In genomic region chr13:113856946-113857345, GRCm38 (mm10) we compare ENCODE assay signal across 26 mouse cellular contexts.
DNase-seq lines count a peak whose midpoint lies in the region; ATAC-seq and TF ChIP-seq lines count a peak whose summit lies in the region.
"Had no signal": no experiment of that assay in that cellular context is flagged by ENCODE, and none has a peak within 500 bp of the region (broad histone marks: within the 10 kb centered on the region; RNA-seq: fewer than 3 reads in every experiment).

No protein-coding gene starts in this region.

- H3K4me3 ChIP-seq in heart, embryonic 10.5 days: no peak overlapping the region
- H3K4me3 ChIP-seq in midbrain, embryonic 10.5 days: no peak overlapping the region
- H3K4me3 ChIP-seq in midbrain, embryonic 16.5 days (ENCODE audit: low read depth, low read length): no peak overlapping the region
- H3K4me3 ChIP-seq in liver, postnatal 0 days (ENCODE audit: low read depth, low read length): no peak overlapping the region
- H3K4me3 ChIP-seq: embryonic facial prominence, embryonic 12.5 days; embryonic facial prominence, embryonic 15.5 days; forebrain, embryonic 12.5 days; forebrain, embryonic 15.5 days; heart, embryonic 13.5 days; hindbrain, embryonic 10.5 days; hindbrain, embryonic 13.5 days; intestine, embryonic 15.5 days had no signal

- no peaks in the 10 kb centered on the region for H3K36me3 ChIP-seq in heart, embryonic 10.5 days
- H3K36me3 ChIP-seq in midbrain, embryonic 10.5 days: no peaks in the 10 kb centered on the region
- H3K36me3 ChIP-seq in midbrain, embryonic 16.5 days (ENCODE audit: control insufficient read depth, insufficient read depth, low read length): no peaks in the 10 kb centered on the region
- no peaks in the 10 kb centered on the region for H3K36me3 ChIP-seq in liver, postnatal 0 days (replicated peaks; ENCODE audit: insufficient read depth, low read length)
- H3K36me3 ChIP-seq: embryonic facial prominence, embryonic 12.5 days; embryonic facial prominence, embryonic 15.5 days; forebrain, embryonic 12.5 days; forebrain, embryonic 15.5 days; heart, embryonic 13.5 days; hindbrain, embryonic 10.5 days; hindbrain, embryonic 13.5 days; intestine, embryonic 15.5 days had no signal

- H3K27me3 ChIP-seq in heart, embryonic 10.5 days (ENCODE audit: insufficient read depth, poor library complexity, severe bottlenecking): no peaks in the 10 kb centered on the region
- no peaks in the 10 kb centered on the region for H3K27me3 ChIP-seq in midbrain, embryonic 10.5 days (ENCODE audit: low read depth, poor library complexity, severe bottlenecking)
- H3K27me3 ChIP-seq in midbrain, embryonic 16.5 days (ENCODE audit: control insufficient read depth, insufficient read depth, low read depth, low read length): no peaks in the 10 kb centered on the region
- H3K27me3 ChIP-seq in liver, postnatal 0 days (ENCODE audit: insufficient read depth, low read length): no peaks in the 10 kb centered on the region
- H3K27me3 ChIP-seq: embryonic facial prominence, embryonic 12.5 days; embryonic facial prominence, embryonic 15.5 days; forebrain, embryonic 12.5 days; forebrain, embryonic 15.5 days; heart, embryonic 13.5 days; hindbrain, embryonic 13.5 days; intestine, embryonic 15.5 days; Patski had no signal

- no peak overlapping the region for H3K9ac ChIP-seq in midbrain, embryonic 16.5 days (ENCODE audit: low read depth, low read length)
- no peak overlapping the region for H3K9ac ChIP-seq in liver, postnatal 0 days (replicated peaks)
- H3K9ac ChIP-seq: embryonic facial prominence, embryonic 12.5 days; embryonic facial prominence, embryonic 15.5 days; forebrain, embryonic 12.5 days; forebrain, embryonic 15.5 days; heart, embryonic 13.5 days; hindbrain, embryonic 13.5 days; intestine, embryonic 15.5 days had no signal

- TF ChIP-seq EP300 in liver, postnatal 0 days (IDR thresholded peaks at IDR 0.05; ENCODE audit: low read depth): no peak

- no peaks in the 10 kb centered on the region for H3K9me3 ChIP-seq in heart, embryonic 10.5 days
- H3K9me3 ChIP-seq in midbrain, embryonic 10.5 days (replicated peaks): no peaks in the 10 kb centered on the region
- no peaks in the 10 kb centered on the region for H3K9me3 ChIP-seq in midbrain, embryonic 16.5 days (replicated peaks; ENCODE audit: control insufficient read depth, low read length, poor library complexity, severe bottlenecking)
- no peaks in the 10 kb centered on the region for H3K9me3 ChIP-seq in liver, postnatal 0 days (ENCODE audit: low read length)
- H3K9me3 ChIP-seq: embryonic facial prominence, embryonic 12.5 days; embryonic facial prominence, embryonic 15.5 days; forebrain, embryonic 12.5 days; forebrain, embryonic 15.5 days; G1E; heart, embryonic 13.5 days; hindbrain, embryonic 10.5 days; hindbrain, embryonic 13.5 days; intestine, embryonic 15.5 days had no signal

- ATAC-seq in midbrain, embryonic 16.5 days: no peak
- ATAC-seq in liver, postnatal 0 days: no peak
- ATAC-seq: forebrain, embryonic 15.5 days; hindbrain, embryonic 16.5 days; intestine, embryonic 15.5 days; Patski had no signal

- peak; percentile 42 for DNase-seq in adrenal gland, postnatal 14 days
- DNase-seq in adrenal gland, postnatal 4 days (ENCODE audit: low spot score in 2 of 2): no peak
- DNase-seq in heart, embryonic 10.5 days (ENCODE audit: low spot score): peak; percentile 67
- no peak for DNase-seq in heart, postnatal 25 days (ENCODE audit: low spot score)
- DNase-seq in midbrain, embryonic 10.5 days (ENCODE audit: low spot score): peak; percentile 9
- no peak for DNase-seq in liver, postnatal 0 days
- DNase-seq in gastrocnemius, postnatal 25 days: no peak
- DNase-seq: adrenal gland, adult 2 months; adrenal gland, postnatal 25 days; cerebellum, adult 2 months; cerebellum, adult 9-11 months; cerebellum, postnatal 25 days; gastrocnemius, postnatal 10 days; heart, postnatal 36 days had no signal

- TF ChIP-seq CTCF in liver, postnatal 0 days (IDR thresholded peaks at IDR 0.05; ENCODE audit: low read depth): no peak

- 84% methylated on average over 4 of the region's 4 CpGs for WGBS in heart, embryonic 10.5 days
- 80% methylated on average over 4 of the region's 4 CpGs for WGBS in midbrain, embryonic 10.5 days
- 65% methylated on average over 4 of the region's 4 CpGs for WGBS in midbrain, embryonic 16.5 days
- 82% methylated on average over 4 of the region's 4 CpGs for WGBS in liver, postnatal 0 days (ENCODE audit: insufficient replicate concordance)

- H3K4me1 ChIP-seq in heart, embryonic 10.5 days: peaks cover 46% of the 10 kb centered on the region
- H3K4me1 ChIP-seq in midbrain, embryonic 10.5 days: peaks cover 21% of the 10 kb centered on the region
- H3K4me1 ChIP-seq in midbrain, embryonic 16.5 days (ENCODE audit: control insufficient read depth, insufficient read depth, low read length): 0 out of 2 replicates have a peak, but pooled peaks cover 4% of the 10 kb centered on the region
- H3K4me1 ChIP-seq in liver, postnatal 0 days (ENCODE audit: insufficient read depth): peaks cover 13% of the 10 kb centered on the region
- H3K4me1 ChIP-seq: embryonic facial prominence, embryonic 15.5 days; intestine, embryonic 15.5 days had no signal

- no peak overlapping the region for H3K27ac ChIP-seq in heart, embryonic 10.5 days
- H3K27ac ChIP-seq in midbrain, embryonic 10.5 days (replicated peaks): no peak overlapping the region; the same call in 1 of the 2 replicates
- no peak overlapping the region for H3K27ac ChIP-seq in midbrain, embryonic 16.5 days (ENCODE audit: low read length)
- H3K27ac ChIP-seq in liver, postnatal 0 days (ENCODE audit: low read depth): 0 out of 2 replicates have a peak overlapping the region, but pooled peaks have one; percentile 16
- H3K27ac ChIP-seq: embryonic facial prominence, embryonic 12.5 days; embryonic facial prominence, embryonic 15.5 days; forebrain, embryonic 12.5 days; forebrain, embryonic 15.5 days; heart, embryonic 13.5 days; hindbrain, embryonic 13.5 days; intestine, embryonic 15.5 days had no signal

- intact Hi-C loops in heart, postnatal 25 days (cut with DNase I): no loop called here

- H3K4me2 ChIP-seq in midbrain, embryonic 16.5 days (ENCODE audit: low read length): no peak overlapping the region
- no peak overlapping the region for H3K4me2 ChIP-seq in liver, postnatal 0 days (ENCODE audit: low read depth, low read length)
- H3K4me2 ChIP-seq: embryonic facial prominence, embryonic 12.5 days; embryonic facial prominence, embryonic 15.5 days; forebrain, embryonic 12.5 days; forebrain, embryonic 15.5 days; heart, embryonic 13.5 days; hindbrain, embryonic 13.5 days; intestine, embryonic 15.5 days had no signal

Comparison
In these comparisons a context has a peak if more than half of its experiments do, and no peak if none do; other contexts are left out.
1. DNase-seq: peak in adrenal gland, postnatal 14 days (single experiment), heart, embryonic 10.5 days (single experiment) and midbrain, embryonic 10.5 days (single experiment); none in adrenal gland, postnatal 4 days (0 of 2), heart, postnatal 25 days (single experiment), liver, postnatal 0 days (single experiment) and gastrocnemius, postnatal 25 days (single experiment).